Mouse (Mus musculus): Measurements from ENCODE around the gene Thg1l. TPM values are rescaled to one million over a fixed set of nuclear protein-coding genes. Genes with fewer than 3 reads are reported as not detected.

The Thg1l gene
- polyA plus RNA-seq, 1 experiment from 2014 or later = 14.5 TPM

- ATAC-seq (ENCODE audit: insufficient number of reproducible peaks, insufficient read depth, low FRiP score, low read depth) = no peak
- H3K27me3 ChIP-seq (ENCODE audit: control insufficient read depth, insufficient read depth, low read length) = no peaks in the 10 kb centered on the region
- H3K9me3 ChIP-seq (ENCODE audit: control insufficient read depth, low read depth, low read length) = no peaks in the 10 kb centered on the region
- 84% methylated on average over 8 of the region's 8 CpGs for WGBS
- H3K4me3 ChIP-seq (ENCODE audit: low read depth, low read length) = no peak overlapping the region
- H3K27ac ChIP-seq (ENCODE audit: low read length) = no peak overlapping the region
- H3K9ac ChIP-seq (replicated peaks; ENCODE audit: low read depth, low read length) = no peak overlapping the region
- no peak overlapping the region for H3K4me2 ChIP-seq (replicated peaks; ENCODE audit: low read depth, low read length)
- H3K4me1 ChIP-seq (ENCODE audit: control insufficient read depth, insufficient read depth, low read length) = no peaks in the 10 kb centered on the region
- H3K36me3 ChIP-seq (ENCODE audit: control insufficient read depth, insufficient read depth, low read length) = peaks cover 43% of the 10 kb centered on the region
Measured at GRCm38 (mm10) chr11:45906109-45906786, 49.0 kb downstream of the Thg1l start.

DNA sequence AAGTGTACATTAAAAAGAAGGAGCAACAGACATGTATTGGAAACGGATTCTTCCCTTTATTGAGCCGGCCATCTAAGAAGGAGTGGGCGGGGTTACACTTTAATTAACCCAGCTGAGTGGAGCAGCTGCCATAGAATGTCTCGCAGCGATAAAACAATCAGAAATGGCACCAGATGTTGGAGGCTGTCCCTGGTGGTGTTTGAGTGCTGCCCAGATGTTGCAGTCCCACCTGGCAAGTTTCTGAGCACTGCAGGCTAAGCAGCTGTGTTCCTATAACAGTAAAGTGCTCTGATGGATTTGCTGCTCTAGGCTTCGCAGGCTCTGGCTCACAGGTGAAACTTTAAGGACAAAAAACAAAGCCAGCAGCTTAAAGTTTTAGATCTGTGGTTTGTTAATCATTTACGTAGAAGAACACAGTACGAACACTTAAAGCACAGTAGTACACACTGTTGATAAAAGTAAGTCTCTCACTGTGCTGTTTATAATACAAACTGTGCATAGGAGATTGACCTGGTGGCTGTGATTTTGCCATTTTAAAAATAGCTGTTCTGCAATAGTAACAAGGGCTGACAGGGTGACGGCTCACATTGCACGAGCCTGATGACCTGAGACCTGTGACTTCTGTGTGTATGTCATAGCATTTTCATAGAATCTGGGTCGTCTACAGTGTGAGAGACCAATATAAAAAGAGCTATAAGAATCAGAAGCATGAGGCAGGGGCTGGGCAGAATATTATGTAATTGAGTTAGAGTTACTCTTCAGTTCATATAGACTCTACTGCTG is 54.9 kb downstream of the Thg1l start:
- Histone ChIP-seq H3K4me2 (replicated peaks; ENCODE audit: low read depth, low read length) (no peak overlapping the region), H3K9ac (replicated peaks; ENCODE audit: low read depth, low read length) (no peak overlapping the region), H3K4me3 (ENCODE audit: low read depth, low read length) (no peak overlapping the region), H3K36me3 (ENCODE audit: control insufficient read depth, insufficient read depth, low read length) (peaks cover 24% of the 10 kb centered on the region), H3K27ac (ENCODE audit: low read length) (no peak overlapping the region), H3K9me3 (ENCODE audit: control insufficient read depth, low read depth, low read length) (no peaks in the 10 kb centered on the region), H3K4me1 (ENCODE audit: control insufficient read depth, insufficient read depth, low read length) (no peaks in the 10 kb centered on the region), H3K27me3 (ENCODE audit: control insufficient read depth, insufficient read depth, low read length) (no peaks in the 10 kb centered on the region)
- ATAC-seq (ENCODE audit: insufficient number of reproducible peaks, insufficient read depth, low FRiP score, low read depth) = no peak
- 70% methylated on average over 11 of the region's 11 CpGs for WGBS

GRCm38 (mm10) chr11:45897392-45897791 is 57.9 kb downstream of the Thg1l start:
- no peak overlapping the region for H3K4me3 ChIP-seq (ENCODE audit: low read depth, low read length)
- ATAC-seq (ENCODE audit: insufficient number of reproducible peaks, insufficient read depth, low FRiP score, low read depth) = no peak
- no peaks in the 10 kb centered on the region for H3K27me3 ChIP-seq (ENCODE audit: control insufficient read depth, insufficient read depth, low read length)
- WGBS = 80% methylated on average over 2 of the region's 2 CpGs
- no peaks in the 10 kb centered on the region for H3K9me3 ChIP-seq (ENCODE audit: control insufficient read depth, low read depth, low read length)
- H3K27ac ChIP-seq (ENCODE audit: low read length) = no peak overlapping the region
- H3K4me1 ChIP-seq (ENCODE audit: control insufficient read depth, insufficient read depth, low read length) = no peaks in the 10 kb centered on the region
- no peak overlapping the region for H3K9ac ChIP-seq (replicated peaks; ENCODE audit: low read depth, low read length)
- H3K36me3 ChIP-seq (ENCODE audit: control insufficient read depth, insufficient read depth, low read length) = peaks cover 39% of the 10 kb centered on the region
- H3K4me2 ChIP-seq (replicated peaks; ENCODE audit: low read depth, low read length) = no peak overlapping the region

Other genes with a start within 250 kb of the Thg1l start
- 65.2 and 68.0 TPM in 2 replicates for gene Clint1, start 103.4 kb downstream of the Thg1l start, polyA plus RNA-seq (2014; fragmentation: Nextera tagmentation; extraction: Ambion mirVana)
- 9.2 and 9.9 TPM in 2 replicates for gene Lsm11, start 10.6 kb downstream of the Thg1l start, polyA plus RNA-seq (2014; fragmentation: Nextera tagmentation; extraction: Ambion mirVana)
- 0.23 TPM in 1 of 2 replicates, not detected in the other for gene Sox30, start 24.8 kb upstream of the Thg1l start, polyA plus RNA-seq (2014; fragmentation: Nextera tagmentation; extraction: Ambion mirVana)
- gene Gm12166, start 96.8 kb upstream of the Thg1l start, polyA plus RNA-seq (2014; fragmentation: Nextera tagmentation; extraction: Ambion mirVana) = 3.5 and 5.6 TPM in 2 replicates
- gene Adam19, start 100.5 kb upstream of the Thg1l start, polyA plus RNA-seq (2014; fragmentation: Nextera tagmentation; extraction: Ambion mirVana) = 23.6 and 26.8 TPM in 2 replicates
- gene Nipal4, start 211.0 kb upstream of the Thg1l start, polyA plus RNA-seq (2014; fragmentation: Nextera tagmentation; extraction: Ambion mirVana) = 4.0 and 5.1 TPM in 2 replicates

Data from stomach, embryonic 14.5 days (tissue).